Mouse (Mus musculus) midbrain, postnatal 0 days (tissue): ENCODE data around the gene Ddo. TPM values are rescaled to one million over a fixed set of nuclear protein-coding genes. Genes with fewer than 3 reads are reported as not detected.

ENCODE experiments used
- ATAC-seq: fragments of 200-750 bp; cut with Nextera tagmentation; 2 replicates; pipeline ENCODE4 v1.8.0; 2017; ENCODE audit warnings: moderate number of reproducible peaks, mild to moderate bottlenecking, moderate TSS enrichment, moderate library complexity; ENCODE audit not compliant: low FRiP score
- DNase-seq: peaks from one replicate; pipeline ENCODE4 v3.0.0-alpha.2; 2015; ENCODE audit warnings: low spot score
- H3K27ac ChIP-seq: fragments of 300-500 bp; sonication (generic); 2 replicates; pipeline ENCODE4 v1.5.1; 2014; ENCODE audit warnings: low read depth, mild to moderate bottlenecking, low read length, mixed read lengths
- H3K27me3 ChIP-seq: fragments of 300-500 bp; sonication (generic); 2 replicates; pipeline ENCODE4 v1.6.1; 2014; ENCODE audit warnings: low read length, control low read depth, mixed read lengths; ENCODE audit not compliant: insufficient read depth
- H3K36me3 ChIP-seq: fragments of 300-500 bp; sonication (generic); 2 replicates; pipeline ENCODE4 v1.6.1; 2014; ENCODE audit warnings: low read length, control low read depth, mixed read lengths; ENCODE audit not compliant: insufficient read depth
- H3K4me1 ChIP-seq: fragments of 300-500 bp; sonication (generic); 2 replicates; pipeline ENCODE4 v1.6.1; 2014; ENCODE audit warnings: mild to moderate bottlenecking, control low read depth, antibody characterized with exemption, low read length, mixed read lengths; ENCODE audit not compliant: insufficient read depth
- H3K4me2 ChIP-seq: fragments of 300-500 bp; sonication (generic); 2 replicates; pipeline ENCODE4 v1.6.1; 2014; ENCODE audit warnings: low read depth, mild to moderate bottlenecking, low read length, mixed read lengths; ENCODE audit not compliant: poor library complexity, severe bottlenecking
- H3K4me3 ChIP-seq: fragments of 300-500 bp; sonication (generic); 2 replicates; pipeline ENCODE4 v1.5.1; 2014; ENCODE audit warnings: low read depth, mild to moderate bottlenecking, low read length, moderate library complexity
- H3K9ac ChIP-seq: fragments of 300-500 bp; sonication (generic); replicated peaks from 2 replicates; pipeline ENCODE4 v1.6.1; 2014; ENCODE audit warnings: mild to moderate bottlenecking, low read length, moderate library complexity, mixed read lengths; ENCODE audit not compliant: poor library complexity, severe bottlenecking
- H3K9me3 ChIP-seq: fragments of 300-500 bp; sonication (generic); 2 replicates; pipeline ENCODE4 v1.6.1; 2016; ENCODE audit warnings: low read length, control low read depth
- CTCF ChIP-seq: IDR thresholded peaks from 2 replicates; pipeline ENCODE4 v1.5.1; 2016; ENCODE audit warnings: antibody characterized with exemption, mild to moderate bottlenecking
- WGBS: fragments of 180-500 bp; shearing (Covaris S2); extraction: QIAGEN DNeasy Blood & Tissue Kit; methylation state at CpG from one replicate; pipeline ENCODE4 v1.1.7; 2014; 5-methylcytosine and 5-hydroxymethylcytosine counted together
- polyA plus RNA-seq: library from polyadenylated mRNA; unstranded; fragments of >200 nt; fragmentation: Nextera tagmentation; extraction: Ambion mirVana; gene quantifications from 2 replicates; pipeline ENCODE4 v1.2.1, GENCODE M21; 2015
- total RNA-seq: library from RNA; depleted of rRNA; stranded (reverse); fragments of >200 nt; gene quantifications from 2 replicates; pipeline ENCODE4 v1.2.3, GENCODE M21; 2014

Ddo gene
- total and polyA plus RNA-seq, 2 experiments from 2014 or later, result 2.1 to 2.5 TPM

- peak; percentile 71 for TF ChIP-seq CTCF
- no peaks in the 10 kb centered on the region for H3K9me3 ChIP-seq
- ATAC-seq (peak; percentile 65), DNase-seq (peak; percentile 73)
- H3K27me3 ChIP-seq, result no peaks in the 10 kb centered on the region
- H3K36me3 ChIP-seq, result no peaks in the 10 kb centered on the region
- H3K27ac ChIP-seq, result no peak within 1 kb of the TSS
- 2% methylated on average over 47 of the region's 50 CpGs for WGBS
- H3K4me2 ChIP-seq, result peak within 1 kb of the TSS; percentile 86
- H3K9ac ChIP-seq, result peak within 1 kb of the TSS; percentile 62
- H3K4me1 ChIP-seq, result peaks cover 10% of the 10 kb centered on the region
- peak within 1 kb of the TSS; percentile 47 for H3K4me3 ChIP-seq
Measured at GRCm38 (mm10) chr10:40683092-40683867, 53.5 kb downstream of the Ddo start, which contains the start of gene Mettl24. Mettl24 (plus strand) TSS chr10:40683282.

GRCm38 (mm10) chr10:40683868-40684253, 54.0 kb downstream of the Ddo start:
- Histone ChIP-seq H3K9me3 (no peaks in the 10 kb centered on the region), H3K9ac (no peak overlapping the region; the same call in 1 of the 2 replicates), H3K4me1 (peaks cover 10% of the 10 kb centered on the region), H3K27ac (no peak overlapping the region), H3K27me3 (no peaks in the 10 kb centered on the region), H3K36me3 (no peaks in the 10 kb centered on the region), H3K4me3 (peak overlapping the region; percentile 47), H3K4me2 (peak overlapping the region; percentile 86)
- TF ChIP-seq CTCF, result no peak
- ATAC-seq (no peak), DNase-seq (no peak)
- WGBS, result 63% methylated on average over 9 of the region's 9 CpGs

GRCm38 (mm10) chr10:40684326-40684725, 54.5 kb downstream of the Ddo start:
- no peak overlapping the region for H3K27ac ChIP-seq
- no peak overlapping the region for H3K4me2 ChIP-seq
- peaks cover 10% of the 10 kb centered on the region for H3K4me1 ChIP-seq
- no peak overlapping the region for H3K4me3 ChIP-seq
- no peaks in the 10 kb centered on the region for H3K27me3 ChIP-seq
- WGBS, result 94% methylated on average over 7 of the region's 7 CpGs
- H3K36me3 ChIP-seq, result no peaks in the 10 kb centered on the region
- H3K9me3 ChIP-seq, result no peaks in the 10 kb centered on the region
- no peak overlapping the region for H3K9ac ChIP-seq
- TF ChIP-seq CTCF, result no peak
- DNase-seq (no peak), ATAC-seq (no peak)

GRCm38 (mm10) chr10:40685641-40686040, 55.8 kb downstream of the Ddo start:
- Histone ChIP-seq H3K9me3 (no peaks in the 10 kb centered on the region), H3K27ac (no peak overlapping the region), H3K4me1 (peaks cover 10% of the 10 kb centered on the region), H3K4me2 (no peak overlapping the region), H3K4me3 (no peak overlapping the region), H3K27me3 (no peaks in the 10 kb centered on the region), H3K9ac (no peak overlapping the region), H3K36me3 (no peaks in the 10 kb centered on the region)
- DNase-seq, result no peak
- WGBS, result 29% methylated on average over 8 of the region's 8 CpGs
- no peak for TF ChIP-seq CTCF
- ATAC-seq, result no peak

- WGBS, result 89% methylated on average over 4 of the region's 4 CpGs
- H3K27ac ChIP-seq, result no peak overlapping the region
- no peaks in the 10 kb centered on the region for H3K9me3 ChIP-seq
- TF ChIP-seq CTCF, result no peak
- H3K36me3 ChIP-seq, result no peaks in the 10 kb centered on the region
- no peak overlapping the region for H3K9ac ChIP-seq
- no peaks in the 10 kb centered on the region for H3K27me3 ChIP-seq
- no peak overlapping the region for H3K4me2 ChIP-seq
- H3K4me1 ChIP-seq, result peaks cover 10% of the 10 kb centered on the region
- DNase-seq (no peak), ATAC-seq (no peak)
- no peak overlapping the region for H3K4me3 ChIP-seq
Measured at GRCm38 (mm10) chr10:40686976-40687375, 57.2 kb downstream of the Ddo start.

GRCm38 (mm10) chr10:40687407-40687806, 57.6 kb downstream of the Ddo start:
- ATAC-seq (no peak), DNase-seq (no peak)
- no peaks in the 10 kb centered on the region for H3K36me3 ChIP-seq
- 71% methylated on average over 2 of the region's 2 CpGs for WGBS
- no peak overlapping the region for H3K27ac ChIP-seq
- TF ChIP-seq CTCF, result no peak
- no peaks in the 10 kb centered on the region for H3K27me3 ChIP-seq
- peaks cover 10% of the 10 kb centered on the region for H3K4me1 ChIP-seq
- no peaks in the 10 kb centered on the region for H3K9me3 ChIP-seq
- no peak overlapping the region for H3K4me3 ChIP-seq
- no peak overlapping the region for H3K9ac ChIP-seq
- H3K4me2 ChIP-seq, result no peak overlapping the region
